Comparison of ENCODE assay signal across 10 mouse cellular contexts in genomic region chr4:109664091-109664490, GRCm38 (mm10). TPM values are rescaled to one million over a fixed set of nuclear protein-coding genes. Genes with fewer than 3 reads are reported as not detected.
DNase-seq lines count a peak whose midpoint lies in the region; ATAC-seq lines count a peak whose summit lies in the region.
"Had no signal": no experiment of that assay in that cellular context is flagged by ENCODE, and none has a peak within 500 bp of the region (broad histone marks: within the 10 kb centered on the region; RNA-seq: fewer than 3 reads in every experiment).

No protein-coding gene starts in this region.

- no peak overlapping the region for H3K27ac ChIP-seq in lung, embryonic 16.5 days (ENCODE audit: low read length)
- H3K27ac ChIP-seq in forebrain, embryonic 16.5 days (ENCODE audit: low read length) = no peak overlapping the region
- H3K27ac ChIP-seq in midbrain, embryonic 13.5 days = no peak overlapping the region
- H3K27ac ChIP-seq: embryonic facial prominence, embryonic 12.5 days had no signal

- H3K4me3 ChIP-seq in lung, embryonic 16.5 days (ENCODE audit: low read length) = peak overlapping the region; percentile 79
- peak overlapping the region; percentile 28 for H3K4me3 ChIP-seq in forebrain, embryonic 16.5 days (replicated peaks; ENCODE audit: low read length)
- H3K4me3 ChIP-seq in midbrain, embryonic 13.5 days (replicated peaks) = peak overlapping the region; percentile 60

- H3K36me3 ChIP-seq in lung, embryonic 16.5 days (ENCODE audit: control insufficient read depth, insufficient read depth, low read length) = no peaks in the 10 kb centered on the region
- no peaks in the 10 kb centered on the region for H3K36me3 ChIP-seq in forebrain, embryonic 16.5 days (ENCODE audit: control insufficient read depth, insufficient read depth)
- no peaks in the 10 kb centered on the region for H3K36me3 ChIP-seq in midbrain, embryonic 13.5 days
- H3K36me3 ChIP-seq: embryonic facial prominence, embryonic 12.5 days had no signal

- no peak for ATAC-seq in lung, embryonic 16.5 days (ENCODE audit: low read depth)
- no peak for ATAC-seq in forebrain, embryonic 16.5 days
- ATAC-seq in midbrain, embryonic 13.5 days = no peak

- H3K4me2 ChIP-seq in lung, embryonic 16.5 days (ENCODE audit: low read depth, low read length) = peak overlapping the region; percentile 72
- H3K4me2 ChIP-seq in forebrain, embryonic 16.5 days (ENCODE audit: low read length) = peak overlapping the region; percentile 94
- peak overlapping the region; percentile 90 for H3K4me2 ChIP-seq in midbrain, embryonic 13.5 days (replicated peaks)

- peaks cover 24% of the 10 kb centered on the region for H3K27me3 ChIP-seq in lung, embryonic 16.5 days (ENCODE audit: control insufficient read depth, insufficient read depth, low read depth, low read length)
- H3K27me3 ChIP-seq in forebrain, embryonic 16.5 days (replicated peaks; ENCODE audit: control insufficient read depth, insufficient read depth, low read length) = peaks cover 19% of the 10 kb centered on the region
- H3K27me3 ChIP-seq in midbrain, embryonic 13.5 days = peaks cover 63% of the 10 kb centered on the region

- intact Hi-C loops in gastrocnemius, postnatal 14 days (cut with DNase I; ENCODE audit: low total_unique reads) = no loop called here

- DNase-seq in embryo, embryonic 10.5 days (ENCODE audit: low spot score) = peak; percentile 49
- no peak for DNase-seq in embryo, embryonic 11 days
- no peak for DNase-seq in lung, postnatal 14 days
- DNase-seq in ovary, postnatal 10 days (ENCODE audit: low spot score) = no peak
- no peak for DNase-seq in gastrocnemius, postnatal 14 days
- DNase-seq: right cerebral cortex, postnatal 25 days had no signal

- 26% methylated on average over 5 of the region's 5 CpGs for WGBS in lung, embryonic 16.5 days
- 12% methylated on average over 5 of the region's 5 CpGs for WGBS in forebrain, embryonic 16.5 days
- WGBS in midbrain, embryonic 13.5 days = 5% methylated on average over 5 of the region's 5 CpGs

- H3K9ac ChIP-seq in lung, embryonic 16.5 days (ENCODE audit: low read length) = no peak overlapping the region
- H3K9ac ChIP-seq in forebrain, embryonic 16.5 days (replicated peaks; ENCODE audit: low read depth, low read length) = no peak overlapping the region
- no peak overlapping the region for H3K9ac ChIP-seq in midbrain, embryonic 13.5 days (replicated peaks)
- H3K9ac ChIP-seq: embryonic facial prominence, embryonic 12.5 days had no signal

- H3K9me3 ChIP-seq in lung, embryonic 16.5 days (ENCODE audit: control insufficient read depth, low read length) = no peaks in the 10 kb centered on the region
- H3K9me3 ChIP-seq in forebrain, embryonic 16.5 days (ENCODE audit: control insufficient read depth, low read length) = no peaks in the 10 kb centered on the region
- H3K9me3 ChIP-seq in midbrain, embryonic 13.5 days = no peaks in the 10 kb centered on the region
- H3K9me3 ChIP-seq: embryonic facial prominence, embryonic 12.5 days had no signal

- H3K4me1 ChIP-seq in lung, embryonic 16.5 days (replicated peaks; ENCODE audit: control insufficient read depth, insufficient read depth, low read length) = peaks cover 10% of the 10 kb centered on the region
- peaks cover 12% of the 10 kb centered on the region for H3K4me1 ChIP-seq in forebrain, embryonic 16.5 days (replicated peaks; ENCODE audit: control insufficient read depth, insufficient read depth, low read length)
- peaks cover 31% of the 10 kb centered on the region for H3K4me1 ChIP-seq in midbrain, embryonic 13.5 days (replicated peaks)

RNA-seq across cellular contexts. Expression of gene Cdkn2c, which starts 2.9 kb away (rescaled TPM):
- 15.6 and 16.0 TPM in 2 replicates for polyA plus RNA-seq in lung, embryonic 16.5 days (2015; fragmentation: Nextera tagmentation; extraction: Ambion mirVana)
- 8.0 and 11.9 TPM in 2 replicates for polyA plus RNA-seq in forebrain, embryonic 16.5 days (2015; fragmentation: Nextera tagmentation; extraction: Ambion mirVana)
- polyA plus RNA-seq in midbrain, embryonic 13.5 days (2015; fragmentation: Nextera tagmentation; extraction: Ambion mirVana) = 2.3 and 5.7 TPM in 2 replicates
- 10 to 100 TPM; 12.2 to 12.4 TPM for total RNA-seq in gastrocnemius, postnatal 14 days (2021)

RNA-seq across cellular contexts. Expression of gene Faf1, which starts 12.3 kb away (rescaled TPM):
- 17.5 and 20.9 TPM in 2 replicates for polyA plus RNA-seq in lung, embryonic 16.5 days (2015; fragmentation: Nextera tagmentation; extraction: Ambion mirVana)
- 28.3 and 32.1 TPM in 2 replicates for polyA plus RNA-seq in forebrain, embryonic 16.5 days (2015; fragmentation: Nextera tagmentation; extraction: Ambion mirVana)
- 29.2 and 32.9 TPM in 2 replicates for polyA plus RNA-seq in midbrain, embryonic 13.5 days (2015; fragmentation: Nextera tagmentation; extraction: Ambion mirVana)
- total RNA-seq in gastrocnemius, postnatal 14 days (2021) = 10 to 100 TPM; 23.1 to 23.6 TPM

Comparison
In these comparisons a context has a peak if more than half of its experiments do, and no peak if none do; other contexts are left out.
1. H3K4me3 ChIP-seq: peak in every context shown above with its lines; median percentile 79 in lung, embryonic 16.5 days; 60 in midbrain, embryonic 13.5 days; 28 in forebrain, embryonic 16.5 days.